Mouse (Mus musculus) stomach, embryonic 16.5 days (tissue): ENCODE results near the gene Reep1. TPM values are rescaled to one million over a fixed set of nuclear protein-coding genes. Genes with fewer than 3 reads are reported as not detected.
A peak's percentile ranks its signal among the peaks of the same experiment; 100 is the strongest.

ENCODE experiments used
- ATAC-seq: fragments of 200-750 bp; cut with Nextera tagmentation; 2 replicates; pipeline ENCODE4 v1.8.0; 2017; ENCODE audit warnings: moderate number of reproducible peaks, moderate TSS enrichment; ENCODE audit not compliant: insufficient read depth, low FRiP score
- H3K27ac ChIP-seq: fragments of 300-500 bp; sonication (generic); 2 replicates; pipeline ENCODE4 v1.5.1; 2014; ENCODE audit warnings: low read length
- H3K27me3 ChIP-seq: fragments of 300-500 bp; sonication (generic); 2 replicates; pipeline ENCODE4 v1.6.1; 2014; ENCODE audit warnings: low read length, control low read depth, mixed read lengths; ENCODE audit not compliant: control insufficient read depth, insufficient read depth
- H3K36me3 ChIP-seq: fragments of 300-500 bp; sonication (generic); 2 replicates; pipeline ENCODE4 v1.6.1; 2014; ENCODE audit warnings: low read length; ENCODE audit not compliant: control insufficient read depth, insufficient read depth
- H3K4me1 ChIP-seq: fragments of 300-500 bp; sonication (generic); 2 replicates; pipeline ENCODE4 v1.6.1; 2014; ENCODE audit warnings: low read length, control low read depth, mixed read lengths; ENCODE audit not compliant: control insufficient read depth, insufficient read depth
- H3K4me2 ChIP-seq: fragments of 300-500 bp; sonication (generic); 2 replicates; pipeline ENCODE4 v1.6.1; 2014; ENCODE audit warnings: low read depth, low read length, mixed read lengths
- H3K4me3 ChIP-seq: fragments of 300-500 bp; sonication (generic); replicated peaks from 2 replicates; pipeline ENCODE4 v1.5.1; 2014; ENCODE audit warnings: mild to moderate bottlenecking, low read length
- H3K9ac ChIP-seq: fragments of 300-500 bp; sonication (generic); 2 replicates; pipeline ENCODE4 v1.6.1; 2014; ENCODE audit warnings: low read length
- H3K9me3 ChIP-seq: fragments of 300-500 bp; sonication (generic); replicated peaks from 2 replicates; pipeline ENCODE4 v1.6.1; 2016; ENCODE audit warnings: low read length, control low read depth; ENCODE audit not compliant: control insufficient read depth
- WGBS: fragments of 180-500 bp; shearing (Covaris S2); extraction: QIAGEN DNeasy Blood & Tissue Kit; methylation state at CpG from one replicate; pipeline ENCODE4 v1.1.7; 2014; 5-methylcytosine and 5-hydroxymethylcytosine counted together
- polyA plus RNA-seq: library from polyadenylated mRNA; unstranded; fragments of >200 nt; fragmentation: Nextera tagmentation; extraction: Ambion mirVana; gene quantifications from 2 replicates; pipeline ENCODE4 v1.2.1, GENCODE M21; 2015

Reep1 gene
- polyA plus RNA-seq, 1 experiment from 2014 or later = 17.3 TPM

DNA sequence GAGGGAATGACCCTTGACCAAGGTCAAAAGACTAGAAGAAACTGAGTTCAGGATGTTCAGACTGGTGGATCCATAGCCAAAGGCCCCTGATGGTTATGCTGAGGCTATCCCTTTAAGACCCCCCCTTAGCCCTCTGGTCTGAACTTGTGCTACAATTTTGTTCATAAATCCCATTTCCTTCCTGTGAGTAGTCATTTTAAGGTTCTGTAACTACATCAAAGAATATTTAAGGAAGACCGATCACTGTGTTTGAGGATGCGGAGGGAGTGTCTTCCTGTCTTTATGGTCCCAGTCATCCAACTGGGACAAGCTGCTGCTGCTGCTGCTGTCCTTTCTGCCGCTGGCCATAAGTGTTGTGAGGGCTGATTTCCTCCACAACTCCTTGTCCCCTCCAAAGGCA lies 3.0 kb downstream of the Reep1 start:
- H3K27ac ChIP-seq = no peak overlapping the region
- H3K9me3 ChIP-seq = no peaks in the 10 kb centered on the region
- H3K27me3 ChIP-seq = peaks cover 4% of the 10 kb centered on the region
- no peak overlapping the region for H3K9ac ChIP-seq
- H3K4me2 ChIP-seq = no peak overlapping the region
- ATAC-seq = no peak
- WGBS = 83% methylated on average over 3 of the region's 3 CpGs
- H3K36me3 ChIP-seq = no peaks in the 10 kb centered on the region
- H3K4me3 ChIP-seq = no peak overlapping the region
- peaks cover 5% of the 10 kb centered on the region for H3K4me1 ChIP-seq

DNA sequence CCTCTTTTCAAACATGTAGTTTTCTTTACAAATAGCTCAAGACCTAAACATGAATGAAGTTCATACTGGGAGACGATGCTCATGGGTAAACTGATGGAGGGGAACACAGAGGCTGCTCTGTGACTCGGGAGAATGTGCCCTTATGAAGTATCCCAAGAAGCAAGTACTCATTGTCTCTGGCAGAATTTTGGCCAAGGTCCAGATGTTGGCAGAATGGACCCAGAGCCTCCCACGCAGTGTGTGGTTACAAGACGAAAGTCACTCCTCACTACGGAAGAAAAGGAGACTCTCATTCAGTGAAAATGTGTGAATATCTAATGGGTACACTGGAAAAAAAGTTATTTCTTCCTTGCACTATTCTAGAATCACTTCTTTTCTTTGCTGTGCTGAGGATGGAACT lies 3.8 kb downstream of the Reep1 start:
- H3K9me3 ChIP-seq = no peaks in the 10 kb centered on the region
- H3K9ac ChIP-seq = no peak overlapping the region
- no peak overlapping the region for H3K4me3 ChIP-seq
- 74% methylated on average over 5 of the region's 5 CpGs for WGBS
- H3K27ac ChIP-seq = no peak overlapping the region
- no peak for ATAC-seq
- H3K27me3 ChIP-seq = peaks cover 4% of the 10 kb centered on the region
- H3K4me2 ChIP-seq = no peak overlapping the region
- H3K4me1 ChIP-seq = peaks cover 5% of the 10 kb centered on the region
- no peaks in the 10 kb centered on the region for H3K36me3 ChIP-seq

DNA sequence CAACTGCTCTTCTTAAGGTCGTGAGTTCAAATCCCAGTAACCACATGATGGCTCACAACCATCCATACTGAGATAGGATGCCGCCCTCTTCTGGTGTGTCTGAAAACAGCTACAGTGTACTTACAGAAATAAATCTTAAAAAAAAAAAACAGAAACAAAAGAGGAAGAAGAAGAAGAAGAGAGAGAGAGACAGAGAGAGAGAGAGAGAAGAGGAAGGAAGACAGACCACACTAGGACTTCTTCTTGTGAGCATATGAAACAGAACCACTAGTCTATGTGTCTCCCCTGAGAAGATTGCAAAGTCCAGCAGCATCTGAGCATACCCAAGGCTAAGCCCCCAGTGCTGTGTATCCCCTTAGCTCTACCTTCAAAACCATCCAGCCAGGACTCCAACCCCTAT lies 6.2 kb downstream of the Reep1 start:
- WGBS = 69% methylated on average over 2 of the region's 2 CpGs
- no peak overlapping the region for H3K9ac ChIP-seq
- no peaks in the 10 kb centered on the region for H3K36me3 ChIP-seq

DNA sequence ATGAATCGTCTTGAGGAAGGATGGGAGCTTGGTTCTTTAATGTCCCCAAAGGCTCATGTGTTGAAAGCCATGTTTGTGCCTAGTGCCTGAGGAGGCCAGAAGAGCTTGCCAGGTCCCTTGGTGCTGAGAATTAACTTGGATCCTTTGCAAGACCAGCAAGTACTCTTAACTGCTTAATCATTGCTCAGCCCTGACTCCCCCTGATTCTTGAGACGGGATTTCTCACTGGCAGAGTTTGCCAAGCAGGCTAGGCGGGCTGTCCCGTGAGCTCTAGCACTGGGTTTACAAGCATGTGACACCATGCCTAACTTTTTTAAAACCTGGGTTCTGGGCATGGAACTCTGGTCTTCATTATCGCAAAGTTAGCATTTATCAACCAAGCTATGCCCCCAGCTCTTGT lies 7.6 kb downstream of the Reep1 start:
- Histone ChIP-seq H3K27ac (no peak overlapping the region), H3K27me3 (no peaks in the 10 kb centered on the region), H3K36me3 (no peaks in the 10 kb centered on the region), H3K4me1 (no peaks in the 10 kb centered on the region), H3K4me2 (no peak overlapping the region), H3K9ac (no peak overlapping the region), H3K4me3 (no peak overlapping the region), H3K9me3 (no peaks in the 10 kb centered on the region)
- 76% methylated on average over 5 of the region's 5 CpGs for WGBS
- no peak for ATAC-seq

More for the DNA sequence above, 6.2 kb downstream of the Reep1 start:
- Histone ChIP-seq H3K4me1 (peaks cover 2% of the 10 kb centered on the region), H3K27ac (no peak overlapping the region), H3K4me2 (no peak overlapping the region), H3K9me3 (no peaks in the 10 kb centered on the region), H3K27me3 (peaks cover 2% of the 10 kb centered on the region; the same call in 1 of the 2 replicates), H3K4me3 (no peak overlapping the region)
- no peak for ATAC-seq

DNA sequence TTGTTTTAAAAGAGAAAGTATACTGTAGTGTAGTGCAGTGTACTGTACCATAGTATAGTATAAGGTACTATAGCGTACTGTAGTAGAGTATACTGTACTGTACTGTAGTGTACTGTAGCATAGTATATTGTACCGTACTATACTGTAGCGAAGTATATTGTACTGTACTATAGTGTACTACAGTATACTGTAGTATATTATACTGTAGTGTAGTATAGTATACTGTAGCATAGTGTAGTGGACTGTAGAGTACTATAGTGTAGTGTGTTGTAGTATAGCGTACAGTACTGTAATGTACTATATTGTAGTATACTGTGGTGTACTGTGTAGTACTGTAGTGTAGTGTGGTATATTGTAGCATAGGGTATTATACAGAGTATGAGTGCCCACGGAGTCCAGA lies 9.1 kb downstream of the Reep1 start:
- Histone ChIP-seq H3K9ac (no peak overlapping the region), H3K4me3 (no peak overlapping the region), H3K27me3 (no peaks in the 10 kb centered on the region), H3K4me1 (no peaks in the 10 kb centered on the region), H3K36me3 (no peaks in the 10 kb centered on the region), H3K9me3 (no peaks in the 10 kb centered on the region), H3K27ac (no peak overlapping the region), H3K4me2 (no peak overlapping the region)
- 97% methylated on average over 5 of the region's 5 CpGs for WGBS
- ATAC-seq = no peak

DNA sequence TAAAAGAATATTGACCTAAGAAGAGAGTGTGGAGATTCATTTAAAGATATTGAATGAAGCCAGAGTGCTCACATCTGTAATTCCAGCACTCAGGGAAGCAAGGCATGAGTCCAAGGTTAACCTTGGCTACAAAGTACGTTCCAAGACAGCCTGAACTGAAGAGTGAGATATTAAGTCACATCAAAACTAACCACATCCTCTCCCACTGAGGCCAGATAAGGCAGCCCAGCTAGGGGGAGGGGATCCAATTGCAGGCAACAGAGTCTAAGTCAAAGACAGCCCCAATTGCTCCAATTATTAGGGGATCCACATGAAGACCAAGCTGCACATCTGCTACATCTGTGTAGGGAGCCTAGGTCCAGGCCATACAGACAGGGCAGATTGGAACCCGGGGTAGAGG lies 11.0 kb downstream of the Reep1 start:
- Histone ChIP-seq H3K27me3 (no peaks in the 10 kb centered on the region), H3K9ac (no peak overlapping the region), H3K27ac (no peak overlapping the region), H3K4me2 (no peak overlapping the region), H3K4me3 (no peak overlapping the region), H3K4me1 (no peaks in the 10 kb centered on the region), H3K9me3 (no peaks in the 10 kb centered on the region), H3K36me3 (no peaks in the 10 kb centered on the region)
- ATAC-seq = no peak
- 80% methylated on average over 2 of the region's 2 CpGs for WGBS

DNA sequence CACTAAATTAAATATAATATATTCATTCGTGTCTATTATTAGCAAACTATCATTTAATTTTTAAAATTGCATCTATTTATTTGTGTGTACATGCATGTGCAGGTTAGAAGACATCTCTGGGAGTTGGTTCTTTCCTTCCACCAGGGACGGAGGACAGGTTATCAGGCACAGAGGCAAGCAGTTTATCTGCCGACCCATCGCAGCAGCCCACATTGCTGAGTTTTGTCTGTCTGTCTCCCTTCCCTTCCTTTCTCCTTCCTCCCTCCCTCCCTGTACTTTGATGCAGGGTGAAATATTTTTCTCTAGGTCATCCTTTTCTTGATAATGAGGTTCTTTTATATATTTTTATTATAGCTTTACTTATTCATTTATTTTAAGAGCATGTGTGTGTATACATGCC lies 11.9 kb downstream of the Reep1 start:
- Histone ChIP-seq H3K9me3 (no peaks in the 10 kb centered on the region), H3K9ac (no peak overlapping the region), H3K36me3 (no peaks in the 10 kb centered on the region), H3K4me1 (no peaks in the 10 kb centered on the region), H3K27me3 (no peaks in the 10 kb centered on the region), H3K27ac (no peak overlapping the region), H3K4me3 (no peak overlapping the region), H3K4me2 (no peak overlapping the region)
- WGBS = 82% methylated on average over 4 of the region's 4 CpGs
- no peak for ATAC-seq

DNA sequence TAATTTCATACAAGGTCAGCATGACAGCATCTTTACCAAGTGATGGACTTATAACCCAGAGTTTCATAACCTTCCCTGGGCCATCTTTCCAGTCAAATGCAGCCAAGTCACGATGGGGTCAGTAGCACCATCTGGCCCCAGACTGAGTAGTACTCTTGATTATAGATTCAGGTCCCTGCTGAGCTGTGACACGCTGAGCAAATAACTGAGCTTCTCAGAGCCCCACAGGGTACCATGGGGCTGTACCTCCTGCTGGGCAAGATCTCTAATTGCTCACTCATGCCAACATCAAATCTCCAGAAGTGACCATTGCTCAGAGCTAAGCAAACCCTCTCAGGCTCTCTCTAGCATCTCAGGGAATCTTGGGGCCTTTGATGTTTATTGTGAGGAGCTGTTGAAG lies 15.6 kb downstream of the Reep1 start:
- no peak overlapping the region for H3K4me3 ChIP-seq
- WGBS = 57% methylated on average over 2 of the region's 2 CpGs
- H3K9me3 ChIP-seq = no peaks in the 10 kb centered on the region
- no peaks in the 10 kb centered on the region for H3K36me3 ChIP-seq
- H3K27ac ChIP-seq = no peak overlapping the region
- H3K27me3 ChIP-seq = no peaks in the 10 kb centered on the region
- H3K4me2 ChIP-seq = no peak overlapping the region
- no peaks in the 10 kb centered on the region for H3K4me1 ChIP-seq
- no peak overlapping the region for H3K9ac ChIP-seq
- ATAC-seq = no peak

DNA sequence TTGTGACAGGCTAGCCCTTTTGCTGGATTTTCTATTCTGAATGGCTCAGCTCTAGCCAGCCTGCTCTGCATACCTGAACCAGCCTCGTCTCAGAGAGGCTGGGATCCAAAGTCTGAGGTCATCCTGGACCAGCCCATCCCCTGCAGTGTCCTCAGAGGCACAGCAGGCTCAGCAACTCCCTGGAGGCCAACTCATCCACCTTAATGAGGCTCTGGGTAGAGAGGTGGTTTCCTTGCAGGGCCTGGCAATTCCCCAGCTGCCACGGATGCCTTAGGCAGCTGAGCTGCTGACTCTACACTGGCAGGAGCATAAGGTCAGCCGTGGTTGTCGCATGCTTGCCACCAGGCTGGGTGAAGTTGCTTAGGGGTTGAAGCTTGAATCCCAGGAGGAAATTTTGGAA lies 16.2 kb downstream of the Reep1 start:
- H3K36me3 ChIP-seq = no peaks in the 10 kb centered on the region
- H3K4me1 ChIP-seq = no peaks in the 10 kb centered on the region
- ATAC-seq = no peak
- H3K27ac ChIP-seq = no peak overlapping the region
- no peak overlapping the region for H3K4me2 ChIP-seq
- H3K9ac ChIP-seq = no peak overlapping the region
- WGBS = 49% methylated on average over 4 of the region's 4 CpGs
- H3K9me3 ChIP-seq = no peaks in the 10 kb centered on the region
- H3K27me3 ChIP-seq = no peaks in the 10 kb centered on the region
- no peak overlapping the region for H3K4me3 ChIP-seq

DNA sequence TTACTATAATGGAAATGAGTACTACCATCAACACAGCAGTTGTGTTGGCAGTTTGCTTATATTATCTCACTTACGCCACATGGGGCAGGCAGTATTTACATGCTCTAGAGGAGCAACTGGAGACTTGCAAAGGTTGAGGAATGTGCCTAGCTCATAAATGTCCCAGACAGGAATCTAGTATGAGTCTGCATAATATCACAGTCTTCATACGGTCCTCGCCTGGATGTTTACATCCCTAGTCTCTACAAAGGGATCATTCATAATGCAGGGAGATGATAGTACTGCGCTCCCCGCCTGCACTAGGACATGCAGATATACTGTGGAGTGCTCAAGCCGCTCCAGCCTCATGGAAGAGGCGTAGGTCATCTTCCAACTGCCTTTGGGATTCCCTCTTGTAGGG lies 19.3 kb downstream of the Reep1 start:
- peak; percentile 76; the same call in 1 of the 2 replicates for ATAC-seq
- 63% methylated on average over 7 of the region's 7 CpGs for WGBS
- H3K27ac ChIP-seq = no peak overlapping the region

More for the DNA sequence above, 19.3 kb downstream of the Reep1 start:
- Histone ChIP-seq H3K9me3 (no peaks in the 10 kb centered on the region), H3K4me3 (no peak overlapping the region), H3K4me2 (no peak overlapping the region), H3K9ac (no peak overlapping the region), H3K27me3 (no peaks in the 10 kb centered on the region), H3K36me3 (no peaks in the 10 kb centered on the region), H3K4me1 (no peaks in the 10 kb centered on the region)
